Mouse (Mus musculus): ENCODE data around the gene Gm29609. TPM values are rescaled to one million over a fixed set of nuclear protein-coding genes. Genes with fewer than 3 reads are reported as not detected.

Gene Gm29609
- polyA plus RNA-seq, 1 experiment from 2014 or later, result 0.74 TPM

- peaks cover 2% of the 10 kb centered on the region for H3K4me1 ChIP-seq (ENCODE audit: control insufficient read depth, low read depth, low read length)
- no peak overlapping the region for H3K27ac ChIP-seq (ENCODE audit: low read length)
- no peak overlapping the region for H3K9ac ChIP-seq (ENCODE audit: low read depth, low read length)
- no peak overlapping the region for H3K4me3 ChIP-seq (ENCODE audit: low read depth, low read length)
- H3K36me3 ChIP-seq (ENCODE audit: control insufficient read depth, insufficient read depth), result no peaks in the 10 kb centered on the region
- no peak for ATAC-seq (ENCODE audit: low read depth)
- H3K9me3 ChIP-seq (replicated peaks; ENCODE audit: control insufficient read depth, low read length), result no peaks in the 10 kb centered on the region
- 2% methylated on average over 33 of the region's 33 CpGs for WGBS (ENCODE audit: insufficient replicate concordance)
- H3K4me2 ChIP-seq (ENCODE audit: low read depth, low read length), result no peak overlapping the region
- H3K27me3 ChIP-seq (ENCODE audit: control insufficient read depth, insufficient read depth, low read depth, low read length), result peaks cover 54% of the 10 kb centered on the region
These were observed 42.8 kb downstream of the Gm29609 start for GRCm38 (mm10) chr5:31136730-31137424.

DNA sequence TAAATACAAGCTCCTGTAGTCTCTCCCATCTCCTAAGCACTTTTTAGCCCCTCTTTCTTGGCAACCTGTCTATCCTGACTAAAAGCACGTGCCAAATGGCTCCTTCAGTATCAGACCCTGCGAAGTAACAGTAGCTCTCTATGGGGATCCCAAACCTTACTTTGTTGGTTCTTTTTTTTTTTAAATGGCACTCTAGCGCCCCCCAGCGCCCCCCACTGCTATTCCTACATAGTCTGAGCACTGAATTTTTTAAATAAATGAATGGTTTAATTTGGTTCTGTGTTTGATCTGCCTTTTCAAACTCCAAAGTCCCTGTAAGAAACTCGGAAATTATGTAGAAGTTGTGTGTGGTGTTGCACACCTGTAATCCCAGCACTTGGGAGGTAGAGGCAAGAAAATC, 53.7 kb downstream of the Gm29609 start:
- no peaks in the 10 kb centered on the region for H3K36me3 ChIP-seq (ENCODE audit: control insufficient read depth, insufficient read depth)
- H3K9me3 ChIP-seq (replicated peaks; ENCODE audit: control insufficient read depth, low read length), result no peaks in the 10 kb centered on the region
- 26% methylated on average over 5 of the region's 5 CpGs for WGBS (ENCODE audit: insufficient replicate concordance)
- H3K4me3 ChIP-seq (ENCODE audit: low read depth, low read length), result no peak overlapping the region
- H3K27me3 ChIP-seq (ENCODE audit: control insufficient read depth, insufficient read depth, low read depth, low read length), result no peaks in the 10 kb centered on the region
- no peak overlapping the region for H3K4me2 ChIP-seq (ENCODE audit: low read depth, low read length)
- H3K9ac ChIP-seq (ENCODE audit: low read depth, low read length), result no peak overlapping the region
- H3K4me1 ChIP-seq (ENCODE audit: control insufficient read depth, low read depth, low read length), result no peaks in the 10 kb centered on the region
- no peak overlapping the region for H3K27ac ChIP-seq (ENCODE audit: low read length)
- ATAC-seq (ENCODE audit: low read depth), result no peak

DNA sequence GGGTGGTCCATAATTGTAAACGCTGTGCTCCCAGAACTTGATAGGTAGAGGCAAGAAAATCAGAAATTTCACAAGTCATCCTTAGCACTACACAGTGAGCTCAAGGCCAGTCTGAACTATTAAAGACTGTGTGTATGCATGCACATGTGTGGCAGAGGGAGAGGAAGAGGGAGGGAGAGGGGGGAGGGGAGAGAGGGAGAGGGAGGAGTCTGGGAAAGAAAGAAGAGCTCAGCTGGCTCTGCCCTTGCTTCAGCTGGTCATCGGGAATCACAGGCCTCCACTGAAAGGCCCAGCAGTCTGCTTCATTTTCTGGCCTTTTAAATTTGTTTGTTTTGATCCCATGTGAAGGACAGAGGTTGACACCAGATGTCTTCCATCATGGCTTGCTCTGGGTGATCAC, 56.2 kb downstream of the Gm29609 start:
- H3K36me3 ChIP-seq (ENCODE audit: control insufficient read depth, insufficient read depth), result no peaks in the 10 kb centered on the region
- no peak for ATAC-seq (ENCODE audit: low read depth)
- H3K27ac ChIP-seq (ENCODE audit: low read length), result no peak overlapping the region
- H3K9ac ChIP-seq (ENCODE audit: low read depth, low read length), result no peak overlapping the region
- H3K27me3 ChIP-seq (ENCODE audit: control insufficient read depth, insufficient read depth, low read depth, low read length), result no peaks in the 10 kb centered on the region
- WGBS (ENCODE audit: insufficient replicate concordance), result 45% methylated on average over 2 of the region's 2 CpGs
- H3K4me3 ChIP-seq (ENCODE audit: low read depth, low read length), result no peak overlapping the region
- H3K9me3 ChIP-seq (replicated peaks; ENCODE audit: control insufficient read depth, low read length), result no peaks in the 10 kb centered on the region
- no peak overlapping the region for H3K4me2 ChIP-seq (ENCODE audit: low read depth, low read length)
- H3K4me1 ChIP-seq (ENCODE audit: control insufficient read depth, low read depth, low read length), result no peaks in the 10 kb centered on the region

- Histone ChIP-seq H3K9me3 (replicated peaks; ENCODE audit: control insufficient read depth, low read length) (no peaks in the 10 kb centered on the region), H3K27ac (ENCODE audit: low read length) (no peak overlapping the region), H3K4me2 (ENCODE audit: low read depth, low read length) (no peak overlapping the region), H3K9ac (ENCODE audit: low read depth, low read length) (no peak overlapping the region), H3K27me3 (ENCODE audit: control insufficient read depth, insufficient read depth, low read depth, low read length) (no peaks in the 10 kb centered on the region), H3K4me1 (ENCODE audit: control insufficient read depth, low read depth, low read length) (no peaks in the 10 kb centered on the region), H3K4me3 (ENCODE audit: low read depth, low read length) (no peak overlapping the region), H3K36me3 (ENCODE audit: control insufficient read depth, insufficient read depth) (no peaks in the 10 kb centered on the region)
- 34% methylated on average over 8 of the region's 8 CpGs for WGBS (ENCODE audit: insufficient replicate concordance)
- ATAC-seq (ENCODE audit: low read depth), result no peak
These were observed 58.6 kb downstream of the Gm29609 start for GRCm38 (mm10) chr5:31121111-31121510.

- Histone ChIP-seq H3K27me3 (ENCODE audit: control insufficient read depth, insufficient read depth, low read depth, low read length) (no peaks in the 10 kb centered on the region), H3K27ac (ENCODE audit: low read length) (no peak overlapping the region), H3K9me3 (replicated peaks; ENCODE audit: control insufficient read depth, low read length) (no peaks in the 10 kb centered on the region), H3K4me1 (ENCODE audit: control insufficient read depth, low read depth, low read length) (no peaks in the 10 kb centered on the region), H3K9ac (ENCODE audit: low read depth, low read length) (no peak overlapping the region), H3K4me2 (ENCODE audit: low read depth, low read length) (no peak overlapping the region), H3K4me3 (ENCODE audit: low read depth, low read length) (no peak overlapping the region), H3K36me3 (ENCODE audit: control insufficient read depth, insufficient read depth) (no peaks in the 10 kb centered on the region)
- ATAC-seq (ENCODE audit: low read depth), result no peak
- WGBS (ENCODE audit: insufficient replicate concordance), result 23% methylated on average over 10 of the region's 10 CpGs
These were observed 62.8 kb downstream of the Gm29609 start for GRCm38 (mm10) chr5:31116912-31117311.

GRCm38 (mm10) chr5:31116354-31116753, 63.4 kb downstream of the Gm29609 start, which contains the start of gene Trim54:
Gene Trim54 (plus strand): TSS chr5:31116712.
- H3K4me2 ChIP-seq (ENCODE audit: low read depth, low read length), result no peak within 1 kb of the TSS
- H3K9me3 ChIP-seq (replicated peaks; ENCODE audit: control insufficient read depth, low read length), result no peaks in the 10 kb centered on the region
- no peak for ATAC-seq (ENCODE audit: low read depth)
- H3K4me1 ChIP-seq (ENCODE audit: control insufficient read depth, low read depth, low read length), result no peaks in the 10 kb centered on the region
- no peaks in the 10 kb centered on the region for H3K36me3 ChIP-seq (ENCODE audit: control insufficient read depth, insufficient read depth)
- 19% methylated on average over 3 of the region's 3 CpGs for WGBS (ENCODE audit: insufficient replicate concordance)
- no peak within 1 kb of the TSS for H3K27ac ChIP-seq (ENCODE audit: low read length)
- H3K9ac ChIP-seq (ENCODE audit: low read depth, low read length), result no peak within 1 kb of the TSS
- H3K27me3 ChIP-seq (ENCODE audit: control insufficient read depth, insufficient read depth, low read depth, low read length), result no peaks in the 10 kb centered on the region
- H3K4me3 ChIP-seq (ENCODE audit: low read depth, low read length), result no peak within 1 kb of the TSS

- no peak overlapping the region for H3K4me3 ChIP-seq (ENCODE audit: low read depth, low read length)
- ATAC-seq (ENCODE audit: low read depth), result no peak
- H3K9me3 ChIP-seq (replicated peaks; ENCODE audit: control insufficient read depth, low read length), result no peaks in the 10 kb centered on the region
- H3K27me3 ChIP-seq (ENCODE audit: control insufficient read depth, insufficient read depth, low read depth, low read length), result no peaks in the 10 kb centered on the region; the same call in 1 of the 2 replicates
- H3K4me1 ChIP-seq (ENCODE audit: control insufficient read depth, low read depth, low read length), result no peaks in the 10 kb centered on the region
- no peak overlapping the region for H3K9ac ChIP-seq (ENCODE audit: low read depth, low read length)
- H3K4me2 ChIP-seq (ENCODE audit: low read depth, low read length), result no peak overlapping the region
- H3K36me3 ChIP-seq (ENCODE audit: control insufficient read depth, insufficient read depth), result no peaks in the 10 kb centered on the region
- 20% methylated on average over 7 of the region's 7 CpGs for WGBS (ENCODE audit: insufficient replicate concordance)
- no peak overlapping the region for H3K27ac ChIP-seq (ENCODE audit: low read length)
These were observed 68.9 kb downstream of the Gm29609 start for GRCm38 (mm10) chr5:31110781-31111180.

DNA sequence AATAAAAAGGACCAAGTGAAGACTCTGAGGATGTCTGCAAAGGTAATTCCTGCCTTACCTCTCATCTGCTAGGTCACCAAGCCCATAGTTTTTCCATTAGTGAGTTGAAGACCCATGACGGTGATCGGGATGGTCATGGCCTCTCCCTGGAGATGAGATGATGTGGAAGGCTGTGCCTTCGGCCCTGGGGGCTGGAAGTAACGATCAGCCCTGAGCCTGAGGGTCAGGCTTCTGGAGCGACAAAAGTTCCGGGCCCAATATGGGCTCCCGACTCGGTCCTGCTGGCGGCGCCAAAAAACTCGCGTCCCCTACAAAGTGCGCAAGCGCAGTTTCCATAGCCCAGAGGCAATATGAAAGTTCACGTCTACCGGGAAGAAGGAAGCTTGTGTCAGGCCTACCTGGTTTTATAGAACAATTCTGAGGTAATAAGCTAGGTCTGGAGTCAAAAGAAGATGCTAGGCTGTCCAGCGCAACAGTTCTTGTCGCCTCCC, 71.7 kb downstream of the Gm29609 start, which contains the start of gene Slc30a3:
Gene Slc30a3, minus strand, starts transcription at position 238 of the 491 bp plus-strand sequence.
- Histone ChIP-seq H3K27me3 (ENCODE audit: control insufficient read depth, insufficient read depth, low read depth, low read length) (no peaks in the 10 kb centered on the region; the same call in 1 of the 2 replicates), H3K9ac (ENCODE audit: low read depth, low read length) (no peak within 1 kb of the TSS), H3K36me3 (ENCODE audit: control insufficient read depth, insufficient read depth) (no peaks in the 10 kb centered on the region), H3K9me3 (replicated peaks; ENCODE audit: control insufficient read depth, low read length) (no peaks in the 10 kb centered on the region), H3K27ac (ENCODE audit: low read length) (no peak within 1 kb of the TSS), H3K4me1 (ENCODE audit: control insufficient read depth, low read depth, low read length) (no peaks in the 10 kb centered on the region), H3K4me3 (ENCODE audit: low read depth, low read length) (no peak within 1 kb of the TSS), H3K4me2 (ENCODE audit: low read depth, low read length) (no peak within 1 kb of the TSS)
- ATAC-seq (ENCODE audit: low read depth), result no peak
- WGBS (ENCODE audit: insufficient replicate concordance), result 79% methylated on average over 18 of the region's 18 CpGs

GRCm38 (mm10) chr5:31105814-31106335, 73.8 kb downstream of the Gm29609 start, which contains the start of gene Dnajc5g:
Gene Dnajc5g (plus strand): TSS chr5:31106285.
- WGBS (ENCODE audit: insufficient replicate concordance), result 48% methylated on average over 9 of the region's 9 CpGs

More at GRCm38 (mm10) chr5:31105814-31106335, 73.8 kb downstream of the Gm29609 start, which contains the start of gene Dnajc5g:
- no peaks in the 10 kb centered on the region for H3K4me1 ChIP-seq (ENCODE audit: control insufficient read depth, low read depth, low read length)
- no peak for ATAC-seq (ENCODE audit: low read depth)
- no peak within 1 kb of the TSS for H3K4me3 ChIP-seq (ENCODE audit: low read depth, low read length)
- no peaks in the 10 kb centered on the region for H3K9me3 ChIP-seq (replicated peaks; ENCODE audit: control insufficient read depth, low read length)
- no peak within 1 kb of the TSS for H3K27ac ChIP-seq (ENCODE audit: low read length)
- H3K9ac ChIP-seq (ENCODE audit: low read depth, low read length), result no peak within 1 kb of the TSS
- no peaks in the 10 kb centered on the region; the same call in 1 of the 2 replicates for H3K27me3 ChIP-seq (ENCODE audit: control insufficient read depth, insufficient read depth, low read depth, low read length)
- H3K4me2 ChIP-seq (ENCODE audit: low read depth, low read length), result no peak within 1 kb of the TSS
- no peaks in the 10 kb centered on the region for H3K36me3 ChIP-seq (ENCODE audit: control insufficient read depth, insufficient read depth)
